Mouse (Mus musculus): ENCODE results near the gene Gtf2b. TPM values are rescaled to one million over a fixed set of nuclear protein-coding genes. Genes with fewer than 3 reads are reported as not detected.

Gtf2b gene
- polyA plus RNA-seq, 1 experiment from 2014 or later, result 65.4 TPM

DNA sequence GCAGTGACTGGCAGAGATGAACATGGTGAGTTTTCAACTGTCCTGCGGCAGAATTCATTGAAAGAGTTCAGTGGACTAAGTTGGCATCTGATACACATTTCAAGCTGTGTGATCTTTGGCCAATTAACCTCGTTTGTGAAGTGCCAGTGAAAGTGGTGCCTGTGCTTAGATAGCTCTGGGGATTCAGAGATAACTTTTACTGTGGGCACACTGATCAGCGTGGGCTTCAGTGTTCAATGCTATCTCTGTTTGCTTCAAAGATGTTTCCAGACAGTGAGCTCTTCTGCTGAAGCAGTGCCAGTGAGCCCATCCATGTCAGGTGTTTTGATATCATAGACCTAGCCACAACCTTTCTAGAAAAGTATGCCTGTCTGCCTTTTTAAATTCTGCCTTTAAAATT is 12.4 kb downstream of the Gtf2b start:
- Histone ChIP-seq H3K27me3 (ENCODE audit: control insufficient read depth, insufficient read depth, low read depth, low read length) (no peaks in the 10 kb centered on the region), H3K9ac (ENCODE audit: low read depth, low read length) (no peak overlapping the region), H3K27ac (ENCODE audit: low read length) (no peak overlapping the region), H3K4me3 (ENCODE audit: low read depth, low read length) (no peak overlapping the region), H3K4me1 (ENCODE audit: control insufficient read depth, insufficient read depth, low read length) (no peaks in the 10 kb centered on the region), H3K36me3 (ENCODE audit: control insufficient read depth, insufficient read depth, low read length) (peaks cover 13% of the 10 kb centered on the region), H3K9me3 (replicated peaks; ENCODE audit: control insufficient read depth, low read length, poor library complexity, severe bottlenecking) (no peaks in the 10 kb centered on the region), H3K4me2 (ENCODE audit: low read length) (no peak overlapping the region)
- no peak for ATAC-seq
- WGBS, result 75% methylated on average over 3 of the region's 3 CpGs

GRCm38 (mm10) chr3:142786423-142787072 is 21.7 kb downstream of the Gtf2b start:
- ATAC-seq, result no peak
- 45% methylated on average over 2 of the region's 2 CpGs for WGBS
- H3K4me2 ChIP-seq (ENCODE audit: low read length), result no peak overlapping the region

DNA sequence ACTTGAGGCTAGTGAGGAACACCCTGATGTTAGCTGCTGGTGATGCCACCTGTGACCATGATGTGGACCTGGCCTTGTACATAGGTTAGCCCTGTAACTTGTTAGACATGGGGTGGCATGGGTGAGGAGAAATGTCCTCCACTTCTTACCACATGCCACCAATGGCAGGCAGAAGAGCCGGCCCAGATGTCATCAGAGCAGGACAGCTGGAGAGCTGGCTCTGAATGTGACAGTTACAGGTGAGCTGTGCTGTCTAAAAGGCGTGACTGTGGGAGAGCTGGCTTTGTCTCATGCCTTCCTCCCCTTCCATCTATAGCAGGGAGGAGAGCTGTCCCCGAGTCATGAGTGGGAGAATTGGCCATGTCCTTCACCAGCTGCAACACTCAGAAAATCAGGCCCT is 30.7 kb downstream of the Gtf2b start:
- no peaks in the 10 kb centered on the region for H3K27me3 ChIP-seq (ENCODE audit: control insufficient read depth, insufficient read depth, low read depth, low read length)
- H3K9ac ChIP-seq (ENCODE audit: low read depth, low read length), result no peak overlapping the region
- peaks cover 21% of the 10 kb centered on the region for H3K36me3 ChIP-seq (ENCODE audit: control insufficient read depth, insufficient read depth, low read length)
- no peak overlapping the region for H3K27ac ChIP-seq (ENCODE audit: low read length)
- 92% methylated on average over 3 of the region's 3 CpGs for WGBS
- ATAC-seq, result no peak
- no peaks in the 10 kb centered on the region for H3K9me3 ChIP-seq (replicated peaks; ENCODE audit: control insufficient read depth, low read length, poor library complexity, severe bottlenecking)
- no peak overlapping the region for H3K4me3 ChIP-seq (ENCODE audit: low read depth, low read length)
- no peaks in the 10 kb centered on the region for H3K4me1 ChIP-seq (ENCODE audit: control insufficient read depth, insufficient read depth, low read length)
- no peak overlapping the region for H3K4me2 ChIP-seq (ENCODE audit: low read length)

More at GRCm38 (mm10) chr3:142786423-142787072, 21.7 kb downstream of the Gtf2b start:
- no peaks in the 10 kb centered on the region for H3K9me3 ChIP-seq (replicated peaks; ENCODE audit: control insufficient read depth, low read length, poor library complexity, severe bottlenecking)
- H3K9ac ChIP-seq (ENCODE audit: low read depth, low read length), result no peak overlapping the region
- no peaks in the 10 kb centered on the region for H3K27me3 ChIP-seq (ENCODE audit: control insufficient read depth, insufficient read depth, low read depth, low read length)
- no peak overlapping the region for H3K27ac ChIP-seq (ENCODE audit: low read length)
- H3K4me1 ChIP-seq (ENCODE audit: control insufficient read depth, insufficient read depth, low read length), result no peaks in the 10 kb centered on the region
- no peak overlapping the region for H3K4me3 ChIP-seq (ENCODE audit: low read depth, low read length)
- peaks cover 19% of the 10 kb centered on the region for H3K36me3 ChIP-seq (ENCODE audit: control insufficient read depth, insufficient read depth, low read length)

GRCm38 (mm10) chr3:142811582-142811981 is 46.7 kb downstream of the Gtf2b start:
- Histone ChIP-seq H3K36me3 (ENCODE audit: control insufficient read depth, insufficient read depth, low read length) (peaks cover 13% of the 10 kb centered on the region), H3K9ac (ENCODE audit: low read depth, low read length) (no peak overlapping the region), H3K4me2 (ENCODE audit: low read length) (no peak overlapping the region), H3K27me3 (ENCODE audit: control insufficient read depth, insufficient read depth, low read depth, low read length) (no peaks in the 10 kb centered on the region), H3K9me3 (replicated peaks; ENCODE audit: control insufficient read depth, low read length, poor library complexity, severe bottlenecking) (no peaks in the 10 kb centered on the region), H3K4me3 (ENCODE audit: low read depth, low read length) (no peak overlapping the region), H3K27ac (ENCODE audit: low read length) (no peak overlapping the region), H3K4me1 (ENCODE audit: control insufficient read depth, insufficient read depth, low read length) (no peaks in the 10 kb centered on the region)
- 92% methylated on average over 3 of the region's 3 CpGs for WGBS
- no peak for ATAC-seq

GRCm38 (mm10) chr3:142817506-142817905 is 52.7 kb downstream of the Gtf2b start:
- Histone ChIP-seq H3K27ac (ENCODE audit: low read length) (no peak overlapping the region), H3K4me3 (ENCODE audit: low read depth, low read length) (no peak overlapping the region), H3K9ac (ENCODE audit: low read depth, low read length) (no peak overlapping the region), H3K9me3 (replicated peaks; ENCODE audit: control insufficient read depth, low read length, poor library complexity, severe bottlenecking) (no peaks in the 10 kb centered on the region), H3K27me3 (ENCODE audit: control insufficient read depth, insufficient read depth, low read depth, low read length) (no peaks in the 10 kb centered on the region), H3K4me2 (ENCODE audit: low read length) (no peak overlapping the region), H3K4me1 (ENCODE audit: control insufficient read depth, insufficient read depth, low read length) (no peaks in the 10 kb centered on the region), H3K36me3 (ENCODE audit: control insufficient read depth, insufficient read depth, low read length) (0 out of 2 replicates have a peak, but pooled peaks cover 3% of the 10 kb centered on the region)
- no peak for ATAC-seq
- 97% methylated on average over 3 of the region's 3 CpGs for WGBS

- H3K4me3 ChIP-seq (ENCODE audit: low read depth, low read length), result no peak overlapping the region
- H3K27me3 ChIP-seq (ENCODE audit: control insufficient read depth, insufficient read depth, low read depth, low read length), result no peaks in the 10 kb centered on the region
- H3K4me1 ChIP-seq (ENCODE audit: control insufficient read depth, insufficient read depth, low read length), result no peaks in the 10 kb centered on the region
- no peak for ATAC-seq
- H3K36me3 ChIP-seq (ENCODE audit: control insufficient read depth, insufficient read depth, low read length), result peaks cover 9% of the 10 kb centered on the region; the same call in 1 of the 2 replicates
- H3K4me2 ChIP-seq (ENCODE audit: low read length), result no peak overlapping the region
- no peak overlapping the region for H3K27ac ChIP-seq (ENCODE audit: low read length)
- no peak overlapping the region for H3K9ac ChIP-seq (ENCODE audit: low read depth, low read length)
- H3K9me3 ChIP-seq (replicated peaks; ENCODE audit: control insufficient read depth, low read length, poor library complexity, severe bottlenecking), result no peaks in the 10 kb centered on the region
- 81% methylated on average over 1 of the region's 1 CpGs for WGBS
Measured at GRCm38 (mm10) chr3:142823606-142824005, 58.8 kb downstream of the Gtf2b start.

DNA sequence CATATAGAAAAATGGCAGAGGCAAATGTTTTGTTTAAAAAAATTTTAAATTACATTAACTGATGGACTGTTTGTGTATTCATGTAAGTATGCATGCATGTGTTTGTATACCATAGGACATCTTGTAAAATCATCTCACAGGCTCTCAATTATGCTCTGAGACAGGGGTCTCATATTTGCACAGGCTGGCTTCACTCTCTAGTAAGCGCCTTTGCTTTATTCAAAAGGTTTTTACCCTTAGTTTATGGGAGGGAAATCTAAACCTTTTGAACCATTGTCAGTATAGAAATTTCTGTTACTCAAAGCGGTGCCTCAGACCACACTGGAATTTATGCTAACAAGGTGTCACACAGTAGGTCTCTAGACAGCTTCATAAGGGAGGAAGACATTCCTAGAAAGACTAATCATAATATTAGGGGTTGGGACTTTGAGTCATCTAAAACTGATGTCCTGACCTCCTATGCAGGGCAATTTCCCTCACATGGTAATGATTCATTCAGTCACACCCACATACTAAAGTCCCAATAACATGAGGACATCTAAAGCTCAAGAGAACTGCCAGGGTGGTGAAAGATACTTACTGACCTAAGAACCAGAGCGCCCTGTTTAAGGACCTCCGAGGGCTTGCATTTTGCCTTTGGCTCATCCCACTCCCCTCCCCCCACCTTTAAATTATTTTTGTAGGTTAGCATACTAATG is 61.8 kb downstream of the Gtf2b start:
- H3K36me3 ChIP-seq (ENCODE audit: control insufficient read depth, insufficient read depth, low read length), result peaks cover 8% of the 10 kb centered on the region; the same call in 1 of the 2 replicates
- H3K9me3 ChIP-seq (replicated peaks; ENCODE audit: control insufficient read depth, low read length, poor library complexity, severe bottlenecking), result no peaks in the 10 kb centered on the region

GRCm38 (mm10) chr3:142832910-142833309 is 68.1 kb downstream of the Gtf2b start:
- Histone ChIP-seq H3K9me3 (replicated peaks; ENCODE audit: control insufficient read depth, low read length, poor library complexity, severe bottlenecking) (no peaks in the 10 kb centered on the region), H3K4me3 (ENCODE audit: low read depth, low read length) (no peak overlapping the region), H3K4me2 (ENCODE audit: low read length) (no peak overlapping the region), H3K36me3 (ENCODE audit: control insufficient read depth, insufficient read depth, low read length) (peaks cover 8% of the 10 kb centered on the region; the same call in 1 of the 2 replicates), H3K27ac (ENCODE audit: low read length) (no peak overlapping the region), H3K4me1 (ENCODE audit: control insufficient read depth, insufficient read depth, low read length) (no peaks in the 10 kb centered on the region), H3K9ac (ENCODE audit: low read depth, low read length) (no peak overlapping the region), H3K27me3 (ENCODE audit: control insufficient read depth, insufficient read depth, low read depth, low read length) (no peaks in the 10 kb centered on the region)
- WGBS, result 88% methylated on average over 3 of the region's 3 CpGs
- no peak for ATAC-seq

More for the DNA sequence above, 61.8 kb downstream of the Gtf2b start:
- no peak overlapping the region for H3K9ac ChIP-seq (ENCODE audit: low read depth, low read length)
- no peak for ATAC-seq
- no peak overlapping the region for H3K27ac ChIP-seq (ENCODE audit: low read length)
- H3K4me1 ChIP-seq (ENCODE audit: control insufficient read depth, insufficient read depth, low read length), result no peaks in the 10 kb centered on the region
- H3K4me3 ChIP-seq (ENCODE audit: low read depth, low read length), result no peak overlapping the region
- no peak overlapping the region for H3K4me2 ChIP-seq (ENCODE audit: low read length)
- 89% methylated on average over 4 of the region's 4 CpGs for WGBS
- H3K27me3 ChIP-seq (ENCODE audit: control insufficient read depth, insufficient read depth, low read depth, low read length), result no peaks in the 10 kb centered on the region

Measured in midbrain, embryonic 16.5 days (tissue).